Mouse (Mus musculus) lung, postnatal 0 days (tissue): ENCODE results near the gene Bex4. TPM values are rescaled to one million over a fixed set of nuclear protein-coding genes. Genes with fewer than 3 reads are reported as not detected.
"Not testable (repeated sequence)": the region's sequence is repeated elsewhere in the genome, so short reads cannot be mapped to it uniquely, and the experiment has no call there.

Experiments used
- ATAC-seq: fragments of 200-750 bp; cut with Nextera tagmentation; 2 replicates; pipeline ENCODE4 v1.8.0; 2017; ENCODE audit warnings: moderate library complexity
- DNase-seq: peaks from one replicate; pipeline ENCODE4 v3.0.0-alpha.2; 2016; ENCODE audit warnings: low spot score
- H3K27ac ChIP-seq: fragments of 300-500 bp; sonication (generic); 2 replicates; pipeline ENCODE4 v1.5.1; 2014; ENCODE audit warnings: antibody characterized with exemption, mild to moderate bottlenecking, low read length, mixed read lengths
- H3K27me3 ChIP-seq: fragments of 300-500 bp; sonication (generic); replicated peaks from 2 replicates; pipeline ENCODE4 v1.6.1; 2014; ENCODE audit warnings: low read length, mixed read lengths; ENCODE audit not compliant: insufficient read depth
- H3K36me3 ChIP-seq: fragments of 300-500 bp; sonication (generic); 2 replicates; pipeline ENCODE4 v1.6.1; 2014; ENCODE audit warnings: low read length, mixed read lengths; ENCODE audit not compliant: insufficient read depth
- H3K4me1 ChIP-seq: fragments of 300-500 bp; sonication (generic); 2 replicates; pipeline ENCODE4 v1.6.1; 2014; ENCODE audit warnings: antibody characterized with exemption, low read depth, low read length, mixed read lengths; ENCODE audit not compliant: insufficient read depth
- H3K4me2 ChIP-seq: fragments of 300-500 bp; sonication (generic); replicated peaks from 2 replicates; pipeline ENCODE4 v1.6.1; 2014; ENCODE audit warnings: low read depth, mild to moderate bottlenecking, low read length, moderate library complexity, mixed read lengths
- H3K4me3 ChIP-seq: fragments of 300-500 bp; sonication (generic); 2 replicates; pipeline ENCODE4 v1.5.1; 2014; ENCODE audit warnings: low read depth, low read length
- H3K9ac ChIP-seq: fragments of 300-500 bp; sonication (generic); replicated peaks from 2 replicates; pipeline ENCODE4 v1.6.1; 2014; ENCODE audit warnings: low read depth, mild to moderate bottlenecking
- H3K9me3 ChIP-seq: fragments of 300-500 bp; sonication (generic); 2 replicates; pipeline ENCODE4 v1.6.1; 2016; ENCODE audit warnings: low read length, mixed read lengths
- CTCF ChIP-seq: IDR thresholded peaks from 2 replicates; pipeline ENCODE4 v1.5.1; 2016; ENCODE audit warnings: antibody characterized with exemption, mild to moderate bottlenecking
- EP300 ChIP-seq: IDR thresholded peaks from 2 replicates; pipeline ENCODE4 v1.6.1; 2016; ENCODE audit warnings: antibody characterized with exemption, mild to moderate bottlenecking, control low read depth
- WGBS: fragments of 180-500 bp; shearing (Covaris S2); extraction: QIAGEN DNeasy Blood & Tissue Kit; methylation state at CpG from one replicate; pipeline ENCODE4 v1.1.7; 2014; 5-methylcytosine and 5-hydroxymethylcytosine counted together
- polyA plus RNA-seq: library from polyadenylated mRNA; unstranded; fragments of >200 nt; fragmentation: Nextera tagmentation; extraction: Ambion mirVana; gene quantifications from 2 replicates; pipeline ENCODE4 v1.2.1, GENCODE M21; 2015

Gene Bex4
- polyA plus RNA-seq, 1 experiment from 2014 or later, result 297 TPM

DNA sequence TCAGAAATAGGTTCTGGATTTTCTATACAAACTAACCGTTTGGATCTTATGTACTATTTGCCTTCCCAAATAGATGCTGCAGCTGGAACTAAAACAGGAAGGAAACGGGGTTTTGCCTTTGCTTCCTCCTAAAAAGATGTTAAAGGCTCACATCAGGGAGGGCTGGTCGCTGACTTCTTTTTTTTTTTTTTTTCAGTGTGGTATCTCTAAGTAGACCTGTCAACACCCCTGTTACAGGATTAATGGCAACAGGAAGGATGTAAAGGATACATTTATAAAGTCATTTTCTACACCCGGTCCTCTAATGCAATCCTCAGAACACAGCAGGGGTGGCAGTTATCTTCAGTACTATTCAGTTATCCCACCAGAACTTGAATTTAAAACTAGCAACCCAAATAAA, 23.8 kb upstream of the Bex4 start:
- Histone ChIP-seq H3K36me3 (no peaks in the 10 kb centered on the region), H3K4me1 (no peaks in the 10 kb centered on the region), H3K9me3 (no peaks in the 10 kb centered on the region), H3K27ac (no peak overlapping the region), H3K4me2 (no peak overlapping the region), H3K27me3 (no peaks in the 10 kb centered on the region), H3K9ac (no peak overlapping the region), H3K4me3 (no peak overlapping the region)
- ATAC-seq (no peak), DNase-seq (no peak)
- 22% methylated on average over 4 of the region's 4 CpGs for WGBS
- no peak for TF ChIP-seq EP300
- no peak for TF ChIP-seq CTCF

DNA sequence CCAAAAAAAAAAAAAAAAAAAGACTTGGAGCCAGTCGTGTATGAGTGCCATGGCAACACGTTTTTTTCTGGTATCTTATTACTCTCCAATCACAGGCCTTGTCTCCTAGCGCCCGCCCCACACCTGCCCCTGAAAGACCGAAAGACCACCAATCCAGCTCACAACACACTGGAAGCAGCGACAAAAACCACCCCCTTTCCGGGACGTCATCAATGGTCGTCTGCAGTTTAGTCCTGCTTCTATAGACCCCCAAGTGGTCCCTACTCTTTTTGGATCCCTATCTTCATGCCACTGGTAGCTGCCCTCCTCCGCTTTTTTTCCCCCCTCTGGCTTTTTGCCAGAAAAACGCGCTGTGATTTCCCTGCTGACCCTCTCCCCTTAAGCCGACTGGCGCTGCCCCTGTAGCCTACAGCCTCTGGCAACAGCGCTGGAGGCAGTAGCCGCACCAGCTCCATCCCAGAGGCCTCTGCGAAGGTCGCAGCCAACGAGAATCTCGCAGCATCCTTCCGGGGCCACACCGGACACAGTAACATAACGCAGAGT, 23.3 kb upstream of the Bex4 start:
- DNase-seq, result no peak
- 12% methylated on average over 23 of the region's 23 CpGs for WGBS
- peak; percentile 37 for ATAC-seq
- Histone ChIP-seq H3K9ac (no peak overlapping the region), H3K4me3 (peak overlapping the region; percentile 1; the same call in 1 of the 2 replicates), H3K9me3 (no peaks in the 10 kb centered on the region), H3K4me1 (no peaks in the 10 kb centered on the region), H3K4me2 (peak overlapping the region; percentile 22; the same call in 1 of the 2 replicates), H3K36me3 (no peaks in the 10 kb centered on the region), H3K27ac (no peak overlapping the region), H3K27me3 (no peaks in the 10 kb centered on the region)
- TF ChIP-seq EP300 (no peak), CTCF (no peak)

DNA sequence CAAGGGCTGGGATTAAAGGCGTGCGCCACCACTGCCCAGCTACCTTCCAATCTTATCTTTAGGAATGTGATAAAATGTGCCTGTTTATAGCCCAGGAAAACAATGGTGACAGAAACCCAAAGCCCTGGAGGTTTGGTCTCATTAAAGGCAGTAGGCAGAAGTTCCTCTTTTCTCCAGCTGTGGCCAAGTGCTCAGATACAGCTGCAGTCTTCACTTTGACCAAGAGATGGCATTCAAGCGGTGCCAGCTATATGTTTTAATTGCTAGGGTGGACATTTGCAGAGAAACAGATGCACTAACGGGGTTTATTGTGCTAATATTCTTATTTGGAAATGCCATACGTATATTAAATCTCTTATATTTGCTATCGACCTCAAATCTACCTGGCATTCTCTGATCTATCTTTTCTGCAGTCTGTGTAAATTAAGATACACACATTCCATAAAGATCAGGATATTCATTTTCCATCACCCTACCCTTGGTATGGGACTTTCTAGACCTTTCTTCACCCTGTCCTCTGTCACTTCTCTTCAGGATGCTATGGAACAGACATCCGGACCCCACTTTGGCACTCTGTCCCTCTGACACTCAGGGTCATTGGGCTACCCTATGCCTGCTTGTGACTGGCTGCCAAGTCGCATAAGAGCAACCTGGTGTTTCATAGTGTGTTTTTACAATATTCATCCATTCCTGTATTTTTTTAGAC, 11.6 kb upstream of the Bex4 start:
- Histone ChIP-seq H3K27me3 (no peaks in the 10 kb centered on the region), H3K4me3 (no peak overlapping the region), H3K4me2 (no peak overlapping the region), H3K36me3 (no peaks in the 10 kb centered on the region), H3K9me3 (no peaks in the 10 kb centered on the region), H3K27ac (no peak overlapping the region), H3K9ac (no peak overlapping the region), H3K4me1 (no peaks in the 10 kb centered on the region)
- TF ChIP-seq EP300 (no peak), CTCF (peak; percentile 47)
- DNase-seq, result peak; percentile 46
- WGBS, result 55% methylated on average over 8 of the region's 8 CpGs
- no peak for ATAC-seq

DNA sequence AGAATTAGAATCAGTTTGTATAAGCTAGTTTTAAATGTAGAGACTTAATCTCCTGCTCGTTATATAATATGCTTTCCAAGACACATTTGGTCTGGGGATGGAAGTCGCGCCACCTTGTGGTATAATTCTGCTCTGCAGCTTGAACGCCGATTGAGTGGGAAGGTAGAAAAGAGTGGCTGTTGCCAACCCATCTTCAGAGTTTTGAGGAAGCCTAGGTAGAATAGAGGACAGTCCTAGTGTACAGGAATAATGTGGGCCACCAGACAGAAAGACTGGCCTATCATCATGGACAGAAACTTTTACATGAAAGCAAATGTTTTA, 11.1 kb upstream of the Bex4 start:
- no peak for ATAC-seq
- 14% methylated on average over 5 of the region's 5 CpGs for WGBS
- no peak overlapping the region for H3K27ac ChIP-seq
- no peaks in the 10 kb centered on the region for H3K27me3 ChIP-seq
- no peaks in the 10 kb centered on the region for H3K4me1 ChIP-seq
- TF ChIP-seq CTCF (peak; percentile 72), EP300 (no peak)
- no peak overlapping the region for H3K4me3 ChIP-seq
- H3K9ac ChIP-seq, result no peak overlapping the region
- H3K4me2 ChIP-seq, result no peak overlapping the region
- no peaks in the 10 kb centered on the region for H3K36me3 ChIP-seq
- H3K9me3 ChIP-seq, result no peaks in the 10 kb centered on the region
- peak; percentile 32 for DNase-seq

DNA sequence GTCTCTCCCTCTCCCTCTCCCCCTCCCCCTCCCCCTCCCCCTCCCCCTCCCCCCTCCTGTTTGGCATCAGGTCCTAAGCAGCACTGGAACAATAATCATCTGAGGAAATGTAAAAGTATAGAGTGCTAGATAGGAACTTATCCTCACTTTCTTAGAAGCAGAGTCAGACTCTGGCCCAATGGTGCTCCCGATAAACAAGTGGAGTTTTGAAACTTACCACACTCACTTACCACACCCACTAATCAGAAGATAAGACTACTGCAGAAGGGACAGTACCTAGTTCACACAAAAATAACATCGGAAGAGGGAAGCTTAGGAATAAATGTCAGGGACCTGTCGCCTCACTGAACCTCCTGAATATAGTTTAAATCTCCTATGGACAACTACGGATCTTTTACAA, 3.2 kb upstream of the Bex4 start:
- Histone ChIP-seq H3K27ac (no peak overlapping the region), H3K9me3 (no peaks in the 10 kb centered on the region), H3K36me3 (no peaks in the 10 kb centered on the region), H3K4me3 (no peak overlapping the region), H3K9ac (no peak overlapping the region), H3K27me3 (no peaks in the 10 kb centered on the region), H3K4me1 (no peaks in the 10 kb centered on the region), H3K4me2 (no peak overlapping the region)
- 88% methylated on average over 4 of the region's 4 CpGs for WGBS
- TF ChIP-seq EP300 (no peak), CTCF (no peak)
- ATAC-seq, result no peak
- no peak for DNase-seq

DNA sequence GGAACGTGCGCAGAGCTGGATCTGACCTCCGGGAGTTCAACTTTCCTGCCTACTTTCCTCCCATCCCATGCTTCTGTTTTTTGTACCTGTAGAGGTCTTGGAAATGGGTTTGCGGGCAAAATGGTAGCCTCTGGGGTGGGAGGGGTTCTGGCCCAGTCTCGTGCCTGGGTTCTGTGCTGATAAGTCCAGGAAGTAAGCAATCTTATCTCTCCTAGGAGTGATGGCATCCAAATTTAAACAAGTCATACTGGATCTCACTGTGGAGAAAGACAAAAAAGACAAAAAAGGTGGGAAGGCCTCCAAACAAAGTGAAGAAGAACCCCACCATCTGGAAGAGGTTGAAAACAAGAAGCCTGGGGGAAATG, 826 bp downstream of the Bex4 start:
- H3K4me2 ChIP-seq, result peak overlapping the region; percentile 28
- H3K4me3 ChIP-seq, result peak overlapping the region; percentile 23
- H3K27ac ChIP-seq, H3K4me1 ChIP-seq, H3K36me3 ChIP-seq, H3K27me3 ChIP-seq, H3K9me3 ChIP-seq, H3K9ac ChIP-seq: not testable (repeated sequence)
- DNase-seq (peak; percentile 6), ATAC-seq (peak; percentile 18)
- WGBS, result 27% methylated on average over 5 of the region's 5 CpGs

DNA sequence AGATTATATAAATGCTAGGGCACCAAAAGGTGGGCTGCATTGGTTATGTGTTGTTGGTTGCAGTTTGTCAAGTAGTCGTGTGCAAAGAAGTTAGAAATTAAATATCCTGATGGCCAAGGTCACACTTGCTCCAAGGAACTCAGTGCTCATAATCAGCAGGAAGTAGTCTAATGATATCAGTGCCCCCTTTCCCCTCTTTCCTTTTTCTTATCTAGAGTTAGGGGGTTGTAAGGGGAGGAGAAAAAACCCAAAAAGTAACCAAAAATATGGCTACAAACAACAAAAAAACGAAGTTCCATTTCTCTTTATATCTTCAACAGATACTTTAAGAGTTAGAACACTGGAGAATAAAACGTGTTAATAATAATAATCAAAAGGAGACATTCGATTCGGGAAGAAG, 2.6 kb downstream of the Bex4 start:
- ATAC-seq (no peak), DNase-seq (no peak)
- no peak overlapping the region for H3K9ac ChIP-seq
- no peak overlapping the region for H3K4me3 ChIP-seq
- no peaks in the 10 kb centered on the region for H3K36me3 ChIP-seq
- TF ChIP-seq EP300 (no peak), CTCF (no peak)
- 76% methylated on average over 5 of the region's 5 CpGs for WGBS
- H3K4me2 ChIP-seq, result no peak overlapping the region
- H3K27ac ChIP-seq, result no peak overlapping the region
- no peaks in the 10 kb centered on the region for H3K9me3 ChIP-seq
- H3K4me1 ChIP-seq, result no peaks in the 10 kb centered on the region
- no peaks in the 10 kb centered on the region for H3K27me3 ChIP-seq
